Mouse (Mus musculus) heart, adult 2 months (tissue): ENCODE data around the gene Atcay. TPM values are rescaled to one million over a fixed set of nuclear protein-coding genes. Genes with fewer than 3 reads are reported as not detected.
A peak's percentile ranks its signal among the peaks of the same experiment; 100 is the strongest.

ENCODE experiments used
- DNase-seq, 2 experiments: peaks; one replicate each; pipeline ENCODE4 v3.0.0; 2021
- H3K27ac ChIP-seq: fragments of 200-600 bp; 2 replicates; pipeline ENCODE4 v1.8.1; 2022
- H3K27me3 ChIP-seq: fragments of 200-500 bp; 2 replicates; pipeline ENCODE4 v1.6.1; 2012; ENCODE audit warnings: mild to moderate bottlenecking, low read length, inconsistent platforms, mixed read lengths; ENCODE audit not compliant: control insufficient read depth, insufficient read depth
- H3K36me3 ChIP-seq: fragments of 200-500 bp; 2 replicates; pipeline ENCODE4 v1.6.1; 2012; ENCODE audit warnings: low read length, inconsistent platforms; ENCODE audit not compliant: control insufficient read depth, insufficient read depth
- H3K4me1 ChIP-seq: fragments of 200-500 bp; 2 replicates; pipeline ENCODE4 v1.6.1; 2011; ENCODE audit warnings: low read length; ENCODE audit not compliant: control insufficient read depth, insufficient read depth
- H3K4me3 ChIP-seq: fragments of 200-600 bp; 2 replicates; pipeline ENCODE4 v1.8.1; 2022
- H3K79me2 ChIP-seq: fragments of 200-500 bp; replicated peaks from 2 replicates; pipeline ENCODE4 v1.6.1; 2012; ENCODE audit warnings: mild to moderate bottlenecking, inconsistent platforms, low read length, moderate library complexity, mixed read lengths; ENCODE audit not compliant: control insufficient read depth, insufficient read depth
- H3K9ac ChIP-seq: fragments of 200-500 bp; 2 replicates; pipeline ENCODE4 v1.6.1; 2012; ENCODE audit warnings: low read depth, mild to moderate bottlenecking, control low read depth, inconsistent platforms, low read length, mixed read lengths
- CTCF ChIP-seq: fragments of 200-600 bp; IDR thresholded peaks from 2 replicates; pipeline ENCODE4 v1.8.1; 2022; ENCODE audit warnings: antibody characterized with exemption, mild to moderate bottlenecking, moderate library complexity
- EP300 ChIP-seq: fragments of 200-500 bp; IDR thresholded peaks from 2 replicates; pipeline ENCODE4 v1.6.1; 2011; ENCODE audit warnings: low read depth, low read length, control low read depth; ENCODE audit not compliant: insufficient read depth
- POLR2A ChIP-seq: fragments of 200-500 bp; IDR thresholded peaks from 2 replicates; pipeline ENCODE4 v1.6.1; 2011; ENCODE audit warnings: mild to moderate bottlenecking, low read depth, low read length, control low read depth; ENCODE audit not compliant: insufficient read depth
- WGBS: fragments of 180-500 bp; shearing (Covaris S2); methylation state at CpG from one replicate; pipeline ENCODE4 v1.1.7; 2018; 5-methylcytosine and 5-hydroxymethylcytosine counted together
- intact Hi-C: fragments of 180-260 bp; cut with DNase I; formaldehyde crosslinking; loops from one replicate; pipeline ENCODE4 v1.15.1; 2025
- polyA plus RNA-seq: library from polyadenylated mRNA; depleted of rRNA; stranded (reverse); fragments of >200 nt; gene quantifications from 2 replicates; pipeline ENCODE4 v1.2.3, GENCODE M21; 2012
- total RNA-seq, 2 experiments: library from RNA; stranded (reverse); gene quantifications; 2 replicates each; pipeline ENCODE4 v1.2.3; 2021

Gene Atcay
- total and polyA plus RNA-seq, 3 experiments: 0.09 to 0.14 TPM; not detected in 1

DNA sequence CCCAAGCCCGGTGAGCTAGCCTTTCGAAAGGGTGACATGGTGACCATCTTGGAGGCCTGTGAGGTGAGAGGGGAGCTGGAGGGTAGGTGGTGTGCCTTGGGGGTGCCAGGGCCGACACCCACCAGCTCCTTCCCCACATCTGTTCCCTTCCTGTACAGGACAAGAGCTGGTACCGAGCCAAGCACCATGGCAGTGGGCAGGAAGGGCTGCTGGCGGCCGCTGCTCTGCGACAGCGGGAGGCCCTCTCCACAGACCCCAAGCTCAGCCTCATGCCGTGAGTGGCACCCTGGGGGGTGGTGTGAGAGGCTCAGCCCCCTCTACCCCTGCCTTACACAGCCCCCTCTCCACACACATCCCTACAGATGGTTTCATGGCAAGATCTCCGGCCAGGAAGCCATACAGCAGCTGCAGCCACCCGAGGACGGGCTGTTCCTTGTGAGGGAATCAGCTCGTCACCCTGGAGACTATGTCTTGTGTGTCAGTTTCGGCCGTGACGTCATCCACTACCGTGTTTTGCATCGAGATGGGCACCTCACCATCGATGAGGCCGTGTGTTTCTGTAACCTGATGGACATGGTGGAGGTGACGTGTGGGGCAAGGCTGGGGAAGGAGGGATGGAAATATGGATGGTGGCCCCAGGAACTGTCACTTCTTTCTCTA lies 28.7 kb upstream of the Atcay start:
- no peak overlapping the region for H3K4me3 ChIP-seq
- WGBS: 33% methylated on average over 21 of the region's 21 CpGs
- TF ChIP-seq EP300 (no peak), POLR2A (no peak), CTCF (no peak)
- H3K27me3 ChIP-seq: peaks cover 11% of the 10 kb centered on the region; the same call in 1 of the 2 replicates
- H3K27ac ChIP-seq: no peak overlapping the region
- no peak overlapping the region for H3K9ac ChIP-seq
- H3K36me3 ChIP-seq: no peaks in the 10 kb centered on the region
- no peaks in the 10 kb centered on the region for H3K79me2 ChIP-seq
- intact Hi-C loops: no loop called here
- no peaks in the 10 kb centered on the region for H3K4me1 ChIP-seq
- DNase-seq: no peak

DNA sequence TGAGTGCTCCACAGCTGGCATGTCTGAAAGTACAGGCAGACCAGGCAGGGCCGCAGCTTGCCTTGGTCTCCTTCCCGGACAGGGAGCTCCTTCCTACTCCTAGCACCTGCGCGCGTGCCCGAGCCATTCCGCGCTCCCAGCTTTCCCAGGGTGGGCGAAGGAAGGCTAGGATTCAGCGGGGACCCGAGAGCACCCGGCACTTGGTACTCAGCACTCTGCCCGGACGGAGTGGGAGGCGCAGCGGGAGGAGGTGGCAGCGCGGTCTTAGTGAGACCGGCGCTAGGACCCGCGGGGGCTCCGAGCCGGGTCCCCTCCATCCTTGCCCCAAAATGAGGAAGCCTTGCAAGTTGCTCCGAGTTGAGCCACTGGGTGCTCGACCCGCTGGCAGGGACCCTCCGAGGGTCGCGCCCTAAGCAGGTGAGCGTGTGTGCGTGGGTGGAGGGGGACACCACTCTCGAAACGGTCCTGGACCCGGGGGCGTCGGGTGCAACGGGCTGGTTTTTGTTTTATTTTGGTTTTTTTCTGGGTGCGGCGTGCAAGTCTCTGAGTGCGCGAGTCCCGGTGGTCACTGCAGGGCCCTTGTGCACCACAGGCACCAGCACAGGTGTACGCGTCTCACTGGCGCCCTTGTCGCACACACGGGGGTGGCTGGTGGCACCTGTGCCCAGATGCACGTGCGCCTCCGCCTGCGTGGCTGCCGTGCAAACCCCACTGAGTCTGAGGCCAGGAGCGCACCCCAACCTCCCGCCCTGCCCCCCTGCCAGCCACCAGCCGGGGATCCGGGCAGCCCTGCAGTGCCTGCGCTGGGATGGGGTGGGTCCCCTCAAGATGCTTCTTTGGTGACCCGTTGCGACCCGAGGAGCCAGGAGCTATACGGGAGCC lies 26.8 kb upstream of the Atcay start:
- TF ChIP-seq CTCF: no peak
- peak overlapping the region; percentile 22 for H3K4me3 ChIP-seq
- H3K36me3 ChIP-seq: no peaks in the 10 kb centered on the region
- no peaks in the 10 kb centered on the region for H3K79me2 ChIP-seq
- H3K9ac ChIP-seq: no peak overlapping the region
- no peak for DNase-seq
- 5% methylated on average over 62 of the region's 62 CpGs for WGBS
- H3K4me1 ChIP-seq: no peaks in the 10 kb centered on the region
- no peak overlapping the region for H3K27ac ChIP-seq
- intact Hi-C loops: no loop called here
- H3K27me3 ChIP-seq: peaks cover 15% of the 10 kb centered on the region; the same call in 1 of the 2 replicates

DNA sequence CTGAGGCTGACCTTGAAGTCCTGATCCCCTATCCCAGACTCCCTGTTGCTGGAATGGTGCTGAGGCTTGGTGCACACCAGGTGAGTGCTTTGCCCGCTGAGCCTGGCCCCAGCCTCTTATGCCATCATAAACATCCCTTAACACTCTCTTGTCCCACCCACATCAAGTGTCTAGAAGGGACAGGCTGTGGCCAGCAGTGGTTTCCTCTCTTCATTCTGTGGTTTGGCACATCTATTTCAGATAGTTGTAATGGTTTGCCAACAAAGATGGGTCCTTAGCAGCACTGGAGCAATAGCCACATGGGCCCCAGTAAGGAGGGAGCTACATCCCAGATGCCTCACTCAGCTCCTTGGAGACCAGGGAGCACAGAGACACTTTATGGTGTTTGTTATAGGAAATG lies 24.3 kb upstream of the Atcay start:
- Histone ChIP-seq H3K79me2 (no peaks in the 10 kb centered on the region), H3K9ac (no peak overlapping the region), H3K27me3 (peaks cover 15% of the 10 kb centered on the region; the same call in 1 of the 2 replicates), H3K4me3 (no peak overlapping the region), H3K36me3 (no peaks in the 10 kb centered on the region), H3K27ac (no peak overlapping the region), H3K4me1 (no peaks in the 10 kb centered on the region)
- no peak for DNase-seq
- TF ChIP-seq POLR2A (no peak), EP300 (no peak), CTCF (no peak)
- WGBS: 61% methylated on average over 1 of the region's 1 CpGs
- intact Hi-C loops: no loop called here

DNA sequence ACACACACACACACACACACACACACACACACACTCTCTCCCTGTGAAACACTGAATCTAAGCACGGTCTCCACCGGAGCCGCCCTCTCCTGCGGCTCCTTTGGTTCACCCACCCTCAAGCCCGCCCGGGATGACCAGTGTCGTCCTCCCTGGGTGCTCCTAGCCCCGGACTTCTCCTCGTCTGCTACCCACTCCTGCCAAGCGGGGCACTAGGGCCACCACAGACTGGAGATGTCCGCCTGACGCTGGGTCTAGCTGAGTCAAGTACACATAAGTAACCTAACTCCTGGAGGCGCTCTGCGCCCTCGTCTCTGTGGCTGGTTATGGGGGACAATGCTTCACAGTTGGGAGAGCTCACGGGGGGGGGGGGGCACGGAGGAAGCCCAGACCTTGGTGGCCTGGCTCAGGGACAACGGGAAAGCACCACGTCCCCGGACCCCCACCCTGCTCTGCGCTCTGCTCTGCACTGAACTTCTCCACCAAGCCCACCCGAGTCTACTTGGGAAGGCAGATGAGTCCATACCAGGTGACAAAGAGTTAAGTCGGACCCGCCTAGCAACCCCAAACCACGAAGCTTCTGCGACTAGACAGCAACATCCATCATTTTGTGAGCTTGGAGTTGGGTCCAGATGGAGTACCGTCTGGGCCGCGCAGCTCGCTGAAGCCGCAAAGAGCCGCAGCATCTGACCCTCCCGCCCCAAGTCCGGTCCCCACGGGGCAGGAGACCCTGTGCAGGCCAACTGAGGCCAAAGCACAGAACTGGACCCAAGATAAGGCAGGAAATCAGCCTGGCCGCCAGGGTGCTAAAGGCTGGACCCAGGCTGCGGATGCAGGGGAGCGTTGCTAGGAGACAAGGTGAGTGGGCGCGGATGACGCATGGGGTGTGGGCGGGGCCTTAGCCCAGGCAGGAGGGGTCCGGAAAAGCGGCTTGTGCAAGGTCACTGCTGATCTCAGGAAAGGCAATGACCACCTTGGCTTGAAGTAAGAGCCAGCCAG lies 22.1 kb upstream of the Atcay start, which contains the start of gene Matk:
TSS of gene Matk (plus strand) at position 512 of the 996 bp plus-strand sequence.
- H3K4me3 ChIP-seq: no peak within 1 kb of the TSS
- TF ChIP-seq EP300 (no peak), POLR2A (no peak), CTCF (no peak)
- H3K36me3 ChIP-seq: no peaks in the 10 kb centered on the region
- H3K4me1 ChIP-seq: no peaks in the 10 kb centered on the region
- H3K27ac ChIP-seq: no peak within 1 kb of the TSS
- H3K27me3 ChIP-seq: peaks cover 11% of the 10 kb centered on the region; the same call in 1 of the 2 replicates
- no peak within 1 kb of the TSS for H3K9ac ChIP-seq
- WGBS: 11% methylated on average over 44 of the region's 44 CpGs
- peak in 1 of 2 experiments; percentile 44 for DNase-seq
- intact Hi-C loops: no loop called here
- no peaks in the 10 kb centered on the region for H3K79me2 ChIP-seq

DNA sequence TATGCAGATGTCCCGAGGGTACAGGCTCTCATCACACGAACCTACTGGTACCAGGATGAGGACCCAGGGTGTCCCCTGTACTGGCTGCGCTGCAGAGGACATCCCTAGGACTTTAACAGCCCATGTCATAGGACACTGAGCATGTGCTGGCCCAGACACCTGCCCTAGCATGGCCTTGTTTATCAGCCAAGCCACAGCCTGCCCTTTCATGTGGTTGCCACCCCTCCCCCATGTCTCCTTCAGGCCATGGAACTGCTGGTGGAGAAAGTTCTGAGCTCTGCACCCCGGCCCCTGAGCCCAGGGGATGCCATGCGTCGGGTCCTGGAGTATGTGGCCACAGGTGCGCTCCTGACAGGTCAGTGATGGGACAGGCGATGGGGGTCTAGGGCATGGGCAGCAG lies 18.8 kb upstream of the Atcay start:
- no peak for TF ChIP-seq EP300
- no peak for TF ChIP-seq POLR2A
- no peak for TF ChIP-seq CTCF
- no peaks in the 10 kb centered on the region for H3K4me1 ChIP-seq
- no peak overlapping the region for H3K27ac ChIP-seq
- H3K9ac ChIP-seq: no peak overlapping the region
- no peaks in the 10 kb centered on the region for H3K79me2 ChIP-seq
- intact Hi-C loops: no loop called here
- no peak overlapping the region for H3K4me3 ChIP-seq
- H3K27me3 ChIP-seq: peaks cover 4% of the 10 kb centered on the region; the same call in 1 of the 2 replicates
- WGBS: 85% methylated on average over 8 of the region's 8 CpGs
- no peaks in the 10 kb centered on the region for H3K36me3 ChIP-seq
- DNase-seq: no peak
